Mouse (Mus musculus) midbrain, postnatal 0 days (tissue): ENCODE data around the gene Fbxw21. TPM values are rescaled to one million over a fixed set of nuclear protein-coding genes. Genes with fewer than 3 reads are reported as not detected.
A peak's percentile ranks its signal among the peaks of the same experiment; 100 is the strongest.
"Not testable (repeated sequence)": the region's sequence is repeated elsewhere in the genome, so short reads cannot be mapped to it uniquely, and the experiment has no call there.

Source experiments
- ATAC-seq: fragments of 200-750 bp; cut with Nextera tagmentation; 2 replicates; pipeline ENCODE4 v1.8.0; 2017; ENCODE audit warnings: moderate number of reproducible peaks, mild to moderate bottlenecking, moderate TSS enrichment, moderate library complexity; ENCODE audit not compliant: low FRiP score
- DNase-seq: peaks from one replicate; pipeline ENCODE4 v3.0.0-alpha.2; 2015; ENCODE audit warnings: low spot score
- H3K27ac ChIP-seq: fragments of 300-500 bp; sonication (generic); 2 replicates; pipeline ENCODE4 v1.5.1; 2014; ENCODE audit warnings: low read depth, mild to moderate bottlenecking, low read length, mixed read lengths
- H3K27me3 ChIP-seq: fragments of 300-500 bp; sonication (generic); 2 replicates; pipeline ENCODE4 v1.6.1; 2014; ENCODE audit warnings: low read length, control low read depth, mixed read lengths; ENCODE audit not compliant: insufficient read depth
- H3K36me3 ChIP-seq: fragments of 300-500 bp; sonication (generic); 2 replicates; pipeline ENCODE4 v1.6.1; 2014; ENCODE audit warnings: low read length, control low read depth, mixed read lengths; ENCODE audit not compliant: insufficient read depth
- H3K4me1 ChIP-seq: fragments of 300-500 bp; sonication (generic); 2 replicates; pipeline ENCODE4 v1.6.1; 2014; ENCODE audit warnings: mild to moderate bottlenecking, control low read depth, antibody characterized with exemption, low read length, mixed read lengths; ENCODE audit not compliant: insufficient read depth
- H3K4me2 ChIP-seq: fragments of 300-500 bp; sonication (generic); 2 replicates; pipeline ENCODE4 v1.6.1; 2014; ENCODE audit warnings: low read depth, mild to moderate bottlenecking, low read length, mixed read lengths; ENCODE audit not compliant: poor library complexity, severe bottlenecking
- H3K4me3 ChIP-seq: fragments of 300-500 bp; sonication (generic); 2 replicates; pipeline ENCODE4 v1.5.1; 2014; ENCODE audit warnings: low read depth, mild to moderate bottlenecking, low read length, moderate library complexity
- H3K9ac ChIP-seq: fragments of 300-500 bp; sonication (generic); replicated peaks from 2 replicates; pipeline ENCODE4 v1.6.1; 2014; ENCODE audit warnings: mild to moderate bottlenecking, low read length, moderate library complexity, mixed read lengths; ENCODE audit not compliant: poor library complexity, severe bottlenecking
- H3K9me3 ChIP-seq: fragments of 300-500 bp; sonication (generic); 2 replicates; pipeline ENCODE4 v1.6.1; 2016; ENCODE audit warnings: low read length, control low read depth
- CTCF ChIP-seq: IDR thresholded peaks from 2 replicates; pipeline ENCODE4 v1.5.1; 2016; ENCODE audit warnings: antibody characterized with exemption, mild to moderate bottlenecking
- WGBS: fragments of 180-500 bp; shearing (Covaris S2); extraction: QIAGEN DNeasy Blood & Tissue Kit; methylation state at CpG from one replicate; pipeline ENCODE4 v1.1.7; 2014; 5-methylcytosine and 5-hydroxymethylcytosine counted together
- polyA plus RNA-seq: library from polyadenylated mRNA; unstranded; fragments of >200 nt; fragmentation: Nextera tagmentation; extraction: Ambion mirVana; gene quantifications from 2 replicates; pipeline ENCODE4 v1.2.1, GENCODE M21; 2015
- total RNA-seq: library from RNA; depleted of rRNA; stranded (reverse); fragments of >200 nt; gene quantifications from 2 replicates; pipeline ENCODE4 v1.2.3, GENCODE M21; 2014

The Fbxw21 gene
- total and polyA plus RNA-seq, 2 experiments from 2014 or later, result not detected

DNA sequence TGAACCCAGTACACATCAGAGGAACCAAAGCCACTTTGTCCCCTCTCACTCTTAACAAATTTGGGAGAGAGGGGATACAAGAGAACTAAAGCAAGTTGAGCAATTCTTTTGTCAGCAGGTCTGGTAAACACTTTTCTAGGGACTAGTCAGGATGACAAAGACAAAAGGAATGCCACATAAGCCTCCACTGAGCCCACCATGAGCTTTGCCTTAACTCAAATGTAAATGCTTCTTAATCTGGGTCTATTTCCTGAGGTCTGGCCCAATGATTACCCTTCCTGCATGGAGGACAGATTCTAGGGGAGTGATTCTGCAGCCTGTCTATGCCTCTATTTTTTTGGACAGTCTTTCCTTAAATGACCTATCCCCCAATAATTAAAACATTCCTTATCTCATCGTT is 14.5 kb upstream of the Fbxw21 start:
- H3K4me2 ChIP-seq, result no peak overlapping the region
- no peaks in the 10 kb centered on the region for H3K27me3 ChIP-seq
- H3K4me3 ChIP-seq, result no peak overlapping the region
- TF ChIP-seq CTCF, result no peak
- H3K27ac ChIP-seq, result no peak overlapping the region
- no peaks in the 10 kb centered on the region for H3K9me3 ChIP-seq
- no peak overlapping the region for H3K9ac ChIP-seq
- DNase-seq, result no peak
- H3K36me3 ChIP-seq, result no peaks in the 10 kb centered on the region
- no peaks in the 10 kb centered on the region for H3K4me1 ChIP-seq
- ATAC-seq, result no peak
- WGBS, result 85% methylated on average over 1 of the region's 1 CpGs

DNA sequence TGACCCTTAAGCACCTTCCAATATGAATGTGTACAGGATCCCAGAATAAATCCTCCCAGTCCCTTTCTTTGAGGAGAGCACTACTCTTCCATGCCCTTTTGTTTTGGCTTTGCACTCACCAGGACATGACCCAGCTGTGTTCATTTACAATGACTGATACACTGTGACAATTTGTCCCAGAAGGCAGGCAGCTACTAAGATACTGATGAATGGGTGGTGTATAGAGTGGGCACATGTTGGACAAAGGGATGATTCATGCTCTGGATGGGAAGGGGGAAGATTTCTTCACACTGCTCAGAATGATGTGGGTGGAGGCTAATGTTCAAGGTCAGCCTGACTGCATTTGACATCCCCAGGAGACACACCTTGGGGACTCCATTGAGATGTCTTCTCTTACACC is 5.5 kb upstream of the Fbxw21 start:
- DNase-seq (no peak), ATAC-seq (no peak)
- TF ChIP-seq CTCF, result no peak
- Histone ChIP-seq H3K27me3 (no peaks in the 10 kb centered on the region), H3K9ac (no peak overlapping the region), H3K4me3 (no peak overlapping the region), H3K36me3 (no peaks in the 10 kb centered on the region), H3K4me1 (no peaks in the 10 kb centered on the region), H3K27ac (no peak overlapping the region), H3K4me2 (no peak overlapping the region), H3K9me3 (no peaks in the 10 kb centered on the region)

DNA sequence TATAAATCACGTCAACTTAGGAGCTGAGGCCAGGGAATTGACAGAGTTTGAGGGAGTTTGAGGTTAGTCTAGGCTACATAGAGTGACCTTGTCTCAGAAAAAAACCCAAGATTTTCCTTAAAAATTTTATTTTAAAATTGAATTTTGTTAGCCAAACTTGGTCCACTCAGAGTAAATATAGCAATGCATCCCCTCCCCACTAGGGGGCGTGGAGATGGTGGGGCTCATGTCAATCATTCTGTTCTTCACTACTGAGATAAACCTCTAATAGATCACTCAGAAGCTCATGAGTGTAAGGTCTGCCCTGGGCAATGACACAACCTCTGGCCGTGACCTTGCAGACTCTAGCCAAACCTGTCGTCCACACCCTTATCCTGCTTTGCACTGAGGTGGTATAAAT is 21.4 kb downstream of the Fbxw21 start:
- not testable (repeated sequence) for H3K36me3 ChIP-seq, H3K4me1 ChIP-seq, H3K4me2 ChIP-seq, H3K4me3 ChIP-seq, H3K27ac ChIP-seq, H3K27me3 ChIP-seq, ATAC-seq, H3K9me3 ChIP-seq, H3K9ac ChIP-seq, DNase-seq
- 67% methylated on average over 4 of the region's 4 CpGs for WGBS

DNA sequence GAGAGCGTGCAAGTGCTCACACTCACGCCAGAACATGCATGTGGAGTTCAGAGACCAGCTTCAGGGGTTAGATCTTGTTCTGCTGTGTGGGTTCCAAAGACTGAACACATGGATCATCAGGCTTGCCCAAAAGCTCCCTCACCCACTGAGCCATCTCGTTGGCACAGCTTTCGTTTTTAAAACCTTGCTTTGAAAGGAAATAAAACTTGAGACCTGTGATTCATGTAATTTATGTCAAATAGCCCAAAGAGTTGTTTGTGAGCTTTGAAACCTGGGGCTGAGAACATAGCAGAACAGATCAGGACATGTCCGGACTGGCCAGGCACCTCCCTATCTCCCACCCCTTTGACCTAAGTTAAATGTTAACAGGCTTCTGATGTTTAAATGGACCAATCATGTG is 31.8 kb downstream of the Fbxw21 start:
- Histone ChIP-seq H3K27ac (no peak overlapping the region), H3K36me3 (no peaks in the 10 kb centered on the region), H3K27me3 (no peaks in the 10 kb centered on the region), H3K4me3 (no peak overlapping the region), H3K9me3 (no peaks in the 10 kb centered on the region), H3K9ac (no peak overlapping the region), H3K4me1 (no peaks in the 10 kb centered on the region), H3K4me2 (no peak overlapping the region)
- TF ChIP-seq CTCF, result no peak
- DNase-seq (no peak), ATAC-seq (no peak)
- WGBS, result 85% methylated on average over 5 of the region's 5 CpGs

DNA sequence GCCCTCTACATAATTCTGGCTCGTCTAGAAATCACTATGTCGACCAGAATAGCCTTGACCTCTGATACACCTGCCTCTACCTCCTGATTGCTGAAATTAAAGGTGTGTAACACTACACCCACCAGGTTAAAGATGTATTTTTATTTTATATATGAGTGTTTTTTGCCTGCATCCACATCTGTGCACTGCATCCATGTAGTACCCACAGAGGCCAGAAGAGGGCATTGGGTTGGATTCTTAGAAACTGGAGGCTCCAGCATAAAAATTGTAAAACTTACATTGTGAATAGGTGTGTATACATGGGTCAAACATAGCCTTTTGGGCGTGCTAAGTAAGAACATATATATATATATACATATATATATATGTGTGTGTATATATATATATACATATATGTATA is 33.6 kb downstream of the Fbxw21 start:
- no peak overlapping the region for H3K4me3 ChIP-seq
- H3K4me2 ChIP-seq, result no peak overlapping the region
- peak; percentile 73 for TF ChIP-seq CTCF
- H3K36me3 ChIP-seq, result no peaks in the 10 kb centered on the region
- H3K4me1 ChIP-seq, result no peaks in the 10 kb centered on the region
- ATAC-seq, result no peak
- WGBS, result 51% methylated on average over 3 of the region's 3 CpGs
- H3K27me3 ChIP-seq, result no peaks in the 10 kb centered on the region
- H3K9me3 ChIP-seq, result no peaks in the 10 kb centered on the region
- H3K27ac ChIP-seq, result no peak overlapping the region
- peak; percentile 40 for DNase-seq
- no peak overlapping the region for H3K9ac ChIP-seq

DNA sequence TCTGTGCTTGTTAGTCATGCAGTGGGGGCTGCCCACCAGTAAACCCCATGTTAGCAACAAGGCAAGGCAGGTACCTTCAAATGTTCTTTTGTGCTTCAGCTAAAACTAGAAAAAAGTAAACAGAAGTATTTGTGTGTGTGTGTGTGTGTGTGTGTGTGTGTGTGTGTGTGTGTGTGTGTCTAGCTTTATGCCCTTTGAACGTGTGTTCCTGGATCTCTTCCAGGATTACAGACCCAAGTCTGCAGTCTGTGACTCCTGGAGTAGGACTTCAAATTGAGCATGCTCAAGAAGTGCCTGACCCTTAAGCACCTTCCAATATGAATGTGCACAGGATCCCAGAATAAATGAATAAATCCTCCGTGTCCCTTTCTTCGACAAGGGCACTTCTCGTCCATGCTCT is 34.8 kb downstream of the Fbxw21 start:
- Histone ChIP-seq H3K36me3 (no peaks in the 10 kb centered on the region), H3K9me3 (no peaks in the 10 kb centered on the region), H3K27ac (no peak overlapping the region), H3K9ac (no peak overlapping the region), H3K4me2 (no peak overlapping the region), H3K4me1 (no peaks in the 10 kb centered on the region), H3K27me3 (no peaks in the 10 kb centered on the region), H3K4me3 (no peak overlapping the region)
- WGBS, result 84% methylated on average over 4 of the region's 4 CpGs
- no peak for TF ChIP-seq CTCF
- ATAC-seq (no peak), DNase-seq (no peak)

DNA sequence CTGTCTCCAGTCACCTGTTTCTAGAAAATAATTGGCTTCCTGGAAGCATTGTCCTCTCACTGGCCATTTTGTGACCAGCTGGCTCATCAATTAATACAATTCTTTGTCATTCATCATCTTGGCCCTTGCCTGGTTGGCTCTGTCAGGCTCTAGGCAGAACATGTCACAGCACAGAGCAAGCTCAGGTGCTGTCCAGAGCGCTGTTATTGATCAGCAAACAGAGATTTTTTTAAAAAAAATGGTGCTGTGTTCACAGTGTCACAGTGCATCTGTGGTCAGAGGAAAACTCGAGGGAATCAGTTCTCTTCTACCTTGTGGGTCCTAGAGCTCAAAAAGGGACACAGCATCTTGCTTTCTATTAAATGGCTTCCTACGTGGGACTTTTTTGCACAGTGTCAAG is 36.4 kb downstream of the Fbxw21 start:
- 76% methylated on average over 3 of the region's 3 CpGs for WGBS
- no peaks in the 10 kb centered on the region for H3K9me3 ChIP-seq
- no peak for ATAC-seq

More for the DNA sequence above, 36.4 kb downstream of the Fbxw21 start:
- no peak overlapping the region for H3K4me2 ChIP-seq
- H3K36me3 ChIP-seq, result no peaks in the 10 kb centered on the region
- H3K27me3 ChIP-seq, result no peaks in the 10 kb centered on the region
- no peak overlapping the region for H3K9ac ChIP-seq
- no peak overlapping the region for H3K4me3 ChIP-seq
- H3K4me1 ChIP-seq, result no peaks in the 10 kb centered on the region
- DNase-seq, result no peak
- no peak for TF ChIP-seq CTCF
- no peak overlapping the region for H3K27ac ChIP-seq
